Mouse (Mus musculus) heart, postnatal 4 days (tissue): ENCODE measurements around the gene Matn4. TPM values are rescaled to one million over a fixed set of nuclear protein-coding genes. Genes with fewer than 3 reads are reported as not detected.

Source experiments
- DNase-seq: peaks from one replicate; pipeline ENCODE4 v3.0.0; 2021
- total RNA-seq, 2 experiments: library from RNA; stranded (reverse); gene quantifications; 2 replicates each; pipeline ENCODE4 v1.2.3; 2021

Matn4 gene
- total RNA-seq, 2 experiments from 2014 or later = 1.8 TPM

DNA sequence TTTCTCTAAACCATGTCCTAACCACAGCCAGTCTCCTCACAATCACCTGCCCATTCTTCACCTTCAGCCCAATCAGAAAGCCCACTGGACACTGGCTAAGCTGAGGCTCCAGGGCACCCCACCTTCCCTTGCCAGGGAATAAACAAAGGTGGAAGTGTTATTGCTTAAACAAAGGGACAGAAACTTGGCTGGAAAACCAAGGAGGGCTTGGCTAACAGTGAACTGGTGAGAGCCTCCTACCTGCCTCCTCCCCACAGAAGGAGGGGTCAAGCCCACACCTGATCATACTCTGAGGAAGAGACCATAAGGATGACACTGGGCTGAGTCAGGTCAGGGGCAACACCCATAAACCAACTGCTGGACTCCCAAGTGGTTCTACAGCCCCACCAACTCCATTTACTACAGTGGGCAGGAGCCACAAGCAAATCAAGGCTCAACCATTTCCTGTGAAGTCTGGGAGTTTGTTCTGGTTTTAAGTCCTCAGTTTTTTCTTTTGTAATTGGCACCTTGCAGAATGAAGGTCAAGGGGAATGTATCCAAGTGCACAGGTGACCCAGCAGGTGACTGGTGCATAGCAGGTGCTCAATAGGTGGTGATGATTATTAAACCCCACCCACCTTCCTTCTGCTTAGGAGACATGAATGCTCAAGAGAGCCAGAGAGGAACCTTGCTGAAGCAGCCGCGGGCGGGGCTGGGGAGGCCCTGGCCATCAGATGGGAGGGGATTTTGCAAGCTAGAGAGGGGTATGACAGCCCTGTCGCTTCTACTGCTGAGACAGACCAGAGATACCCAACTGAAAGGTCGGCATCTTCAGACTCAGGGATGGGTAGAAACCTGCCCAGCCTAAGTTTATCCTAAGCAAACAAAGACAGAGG, 30.5 kb upstream of the Matn4 start:
- DNase-seq = no peak

DNA sequence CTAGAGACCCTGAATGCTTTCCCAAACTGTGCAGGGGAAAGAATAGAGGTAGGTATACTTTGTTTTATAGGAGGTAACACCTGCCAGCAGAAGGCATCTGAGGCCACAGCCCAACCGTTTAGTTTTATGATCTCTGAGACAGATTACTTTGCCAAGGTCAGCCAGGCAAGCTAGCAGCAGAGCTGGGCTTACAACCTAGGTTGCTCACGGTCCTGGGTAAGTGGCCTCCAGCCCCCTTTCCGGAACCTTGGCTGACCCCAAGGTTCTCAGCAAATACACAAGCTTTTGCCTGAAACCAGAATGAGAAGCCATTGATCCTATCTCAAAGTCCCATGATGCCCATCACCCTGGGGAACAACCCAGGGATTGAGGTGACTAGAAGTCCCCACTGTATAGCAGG, 29.7 kb upstream of the Matn4 start:
- DNase-seq = no peak

DNA sequence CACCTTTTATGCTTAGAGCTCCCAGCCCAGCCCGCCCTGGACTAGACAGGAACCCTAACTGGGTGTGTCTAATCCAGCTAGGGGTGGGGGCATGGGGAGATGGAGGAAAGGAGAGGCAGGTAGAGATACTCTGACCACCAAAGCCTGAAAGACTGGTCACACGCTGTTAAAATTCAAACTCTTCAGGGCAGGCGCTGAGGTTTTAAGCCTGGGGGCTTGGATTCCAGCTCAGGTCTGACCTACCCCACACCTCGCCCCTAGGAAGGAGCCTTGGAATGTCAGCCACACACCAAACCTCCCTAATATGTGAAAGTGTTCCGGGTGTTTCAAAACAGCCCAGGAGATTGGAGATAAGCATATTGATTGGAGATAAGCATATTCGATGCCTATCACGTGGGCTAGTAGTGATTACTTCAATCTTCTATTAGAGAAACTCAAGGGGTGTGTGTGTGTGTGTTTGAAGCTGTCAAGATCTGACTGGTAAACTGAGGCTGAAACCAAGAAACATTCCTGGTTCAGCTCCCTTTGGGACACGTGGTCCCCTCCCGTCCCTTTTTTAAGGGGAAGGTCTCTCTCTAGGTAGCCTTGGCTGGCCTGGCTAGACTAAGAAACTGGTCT, 28.4 kb upstream of the Matn4 start:
- no peak for DNase-seq

DNA sequence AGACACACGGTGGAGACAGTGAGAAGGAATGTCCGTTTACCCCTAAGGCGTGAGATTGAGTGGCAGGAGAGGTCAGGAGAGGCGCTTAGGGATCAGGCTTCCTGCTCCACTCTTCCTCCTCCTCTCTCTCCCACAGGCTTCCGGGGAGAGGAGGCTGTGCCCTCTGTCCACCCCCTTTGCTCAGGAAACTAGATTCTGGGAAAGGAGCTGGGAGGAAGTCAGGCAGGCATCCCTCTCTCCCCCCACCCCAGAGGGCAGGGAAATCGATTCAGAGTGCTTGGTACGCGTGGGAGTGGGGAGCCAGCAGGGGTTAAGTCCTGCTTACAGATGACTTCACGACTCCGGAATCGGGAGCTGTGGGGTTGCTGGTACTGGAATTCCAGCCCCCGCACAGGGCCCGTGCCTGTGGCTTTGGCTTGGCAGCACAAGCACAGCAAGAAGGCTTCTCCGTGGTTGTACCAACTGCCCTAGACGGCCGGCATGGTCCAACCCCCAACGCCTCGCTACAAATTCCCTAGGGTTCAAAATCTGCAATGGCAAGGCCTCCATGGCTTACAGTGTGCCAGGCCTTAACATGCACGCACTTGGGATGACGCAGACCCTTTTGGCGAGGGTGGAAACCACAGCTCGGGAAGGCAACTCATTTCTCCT, 27.7 kb upstream of the Matn4 start:
- peak; percentile 60 for DNase-seq

DNA sequence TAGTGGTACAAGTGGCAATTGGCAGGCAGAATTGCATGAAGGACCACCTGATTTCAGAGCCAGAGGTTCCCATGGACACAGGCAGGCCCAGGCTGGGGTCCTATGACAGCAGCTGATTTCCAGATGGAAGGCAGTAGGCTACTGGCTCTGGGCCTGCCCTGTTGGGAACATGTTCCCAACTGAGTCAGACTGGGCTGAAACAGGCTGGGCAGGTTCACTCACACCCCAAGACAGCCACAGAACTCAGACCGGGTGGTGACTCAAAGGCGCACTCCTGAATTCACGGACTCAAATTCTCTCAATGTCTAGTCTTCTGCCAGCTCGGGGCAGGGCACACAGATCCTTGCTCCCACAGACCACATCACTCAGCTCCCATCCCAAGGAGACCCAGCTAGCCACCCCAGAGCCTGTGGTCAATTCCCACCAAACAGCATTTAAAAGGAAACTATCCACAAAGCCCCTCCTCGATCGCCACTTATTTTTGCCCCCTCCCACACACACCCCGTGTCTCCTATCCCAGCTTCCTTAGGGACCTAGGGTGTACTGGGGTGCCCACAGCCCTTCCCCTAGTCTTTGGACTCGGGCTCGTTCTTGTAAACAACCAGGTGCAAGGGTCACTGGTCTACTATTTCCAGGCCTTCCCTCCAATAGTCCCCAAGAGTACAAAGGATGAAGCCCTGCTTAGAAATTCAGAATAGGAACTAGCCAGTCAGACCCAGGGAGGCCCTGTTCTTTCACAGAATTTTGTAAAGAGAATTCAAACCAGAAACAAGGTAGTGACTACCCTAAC, 26.9 kb upstream of the Matn4 start:
- no peak for DNase-seq

DNA sequence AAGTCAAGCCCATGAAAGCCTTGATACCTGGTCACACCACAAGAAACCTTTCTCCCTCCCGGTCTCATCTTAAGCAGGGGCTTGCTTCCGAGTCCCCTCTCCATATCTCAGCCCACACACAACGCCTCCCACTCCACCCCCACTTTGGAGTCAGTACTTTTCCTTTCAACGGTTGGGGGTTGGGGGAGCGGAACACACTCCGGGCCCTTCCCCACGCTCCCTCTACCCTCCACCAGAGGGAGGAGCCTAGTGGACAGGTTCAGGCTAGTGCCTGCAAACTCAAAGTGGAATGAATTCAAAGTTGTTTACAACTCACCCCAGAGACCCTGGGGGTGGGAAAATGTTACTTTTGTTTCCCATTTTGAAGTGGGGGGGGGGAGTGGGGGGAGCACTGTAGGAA, 25.7 kb upstream of the Matn4 start:
- DNase-seq = no peak

DNA sequence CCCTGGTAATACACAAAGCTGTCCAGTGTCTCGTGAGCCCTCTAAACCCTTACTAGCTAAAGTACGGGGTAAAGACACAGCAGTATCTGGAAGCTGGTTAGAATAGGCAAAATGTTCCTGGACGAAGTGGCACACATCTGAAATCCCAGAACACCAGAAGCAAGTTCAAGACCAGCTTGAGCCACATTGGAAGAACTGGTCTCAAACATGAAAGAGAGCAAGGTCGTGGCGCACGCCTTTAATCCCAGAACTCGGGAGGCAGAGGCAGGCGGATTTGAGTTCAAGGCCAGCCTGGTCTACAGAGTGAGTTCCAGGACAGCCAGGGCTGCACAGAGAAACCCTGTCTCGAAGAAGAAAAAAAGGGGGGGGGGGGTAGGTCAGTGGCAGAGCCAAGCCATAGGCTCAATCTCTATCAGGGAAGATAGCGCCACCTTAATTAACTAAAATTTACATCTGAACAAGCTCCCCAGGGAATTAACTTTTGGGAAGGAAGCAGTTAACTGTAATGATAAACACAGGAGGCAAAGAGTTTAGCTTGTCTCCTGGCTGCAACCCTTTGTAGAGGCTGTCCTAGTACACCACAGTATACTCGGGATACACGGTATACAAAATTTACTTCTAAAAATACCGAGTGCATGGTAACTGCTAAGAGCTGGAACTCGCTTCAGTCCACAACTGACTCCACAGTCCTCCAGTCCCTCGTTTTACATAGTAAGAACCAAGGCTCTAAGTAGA, 25.1 kb upstream of the Matn4 start:
- no peak for DNase-seq

DNA sequence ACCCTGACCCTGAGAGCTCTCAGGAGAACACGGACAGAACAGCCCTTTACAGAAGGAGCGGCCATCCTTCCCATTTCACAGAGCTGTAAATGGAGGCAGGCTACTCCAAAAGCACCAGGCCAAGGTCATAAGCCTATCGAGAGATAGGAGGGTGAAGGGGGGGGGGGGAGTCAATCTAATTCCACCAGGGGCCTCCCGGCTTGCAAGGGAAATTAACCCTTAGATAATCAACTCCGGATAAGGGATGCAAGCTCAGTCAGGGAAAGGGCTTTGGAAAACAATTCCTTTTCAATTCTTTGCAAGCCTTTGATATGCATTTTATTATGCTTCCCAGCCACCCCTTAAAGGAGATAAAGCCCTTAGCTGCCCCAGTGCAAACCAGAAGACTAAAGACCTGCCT, 23.5 kb upstream of the Matn4 start:
- DNase-seq = no peak

DNA sequence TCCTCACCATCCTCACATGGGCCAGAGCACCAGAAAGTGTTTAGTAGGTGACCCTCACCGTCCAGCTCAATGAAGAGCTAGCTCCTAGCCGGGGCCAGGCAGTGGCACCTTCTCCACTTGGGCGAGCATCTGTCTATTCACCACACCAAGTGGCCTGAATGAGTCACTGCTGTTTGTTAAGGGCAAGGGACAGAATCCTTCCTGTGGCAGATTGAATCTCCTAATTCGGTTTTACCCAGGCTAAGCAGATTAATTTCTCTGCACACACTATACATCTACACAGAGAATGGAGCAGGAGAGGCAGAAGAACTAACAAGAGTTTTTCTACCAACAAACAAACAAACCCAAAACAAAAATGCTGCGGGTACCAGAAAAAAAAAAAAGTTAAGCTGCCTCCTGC, 22.0 kb upstream of the Matn4 start:
- DNase-seq = no peak

DNA sequence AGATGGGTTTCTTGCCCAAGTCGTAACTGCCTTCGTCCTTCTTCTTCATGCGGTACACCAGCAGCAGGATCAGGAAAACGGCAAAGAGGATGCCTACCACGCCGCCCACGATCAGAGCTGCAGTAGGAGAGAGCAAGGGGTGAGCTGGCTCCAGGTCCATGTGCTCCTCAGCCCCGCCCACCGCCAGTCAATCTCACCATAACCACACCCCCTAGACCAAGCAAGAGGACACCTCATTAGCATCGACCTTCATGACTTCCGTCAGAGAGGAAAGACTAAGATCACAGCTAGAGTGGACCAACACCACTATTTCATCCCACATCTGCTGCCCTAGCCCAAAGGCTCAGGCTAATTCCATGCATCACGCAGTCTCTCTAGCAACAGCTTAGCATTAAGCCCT, 21.2 kb upstream of the Matn4 start:
- no peak for DNase-seq

DNA sequence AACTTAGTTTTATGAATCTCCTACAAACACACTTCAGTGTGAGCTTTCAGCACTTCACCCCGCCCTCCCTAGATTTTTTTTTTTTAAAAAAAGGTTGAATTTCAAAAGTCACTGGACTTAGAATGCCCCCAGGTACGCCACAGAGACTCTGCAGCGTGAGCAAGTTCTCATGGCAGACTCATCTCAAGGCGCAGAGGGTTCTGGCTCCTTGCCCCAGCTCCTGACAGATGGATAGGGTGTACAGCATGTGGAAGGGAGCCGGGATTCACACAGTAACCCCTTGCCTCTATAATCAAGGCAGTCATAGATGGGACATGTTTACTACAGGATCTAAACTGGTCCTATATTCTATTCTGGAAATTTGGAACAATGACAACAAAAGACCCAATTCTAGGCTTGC, 20.4 kb upstream of the Matn4 start:
- DNase-seq = no peak

DNA sequence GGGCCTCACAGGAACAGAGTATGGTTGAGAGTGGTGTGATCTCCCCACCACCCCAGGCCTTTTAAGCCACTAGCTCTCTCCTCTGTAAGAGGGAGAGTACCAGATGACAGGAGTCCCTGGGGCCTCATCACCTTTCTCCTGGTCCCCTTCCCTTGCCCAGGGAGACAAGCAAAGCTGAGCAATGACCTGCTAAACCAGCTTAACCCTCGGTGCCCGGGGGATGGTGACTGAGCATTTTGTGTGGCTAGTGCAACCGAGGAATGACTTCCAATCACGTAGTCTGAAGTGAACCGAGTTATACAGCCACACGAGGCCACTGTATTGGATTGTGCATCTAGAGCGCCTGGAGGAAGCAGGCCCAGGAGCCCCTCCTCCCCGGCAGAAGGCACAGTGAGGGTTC, 19.4 kb upstream of the Matn4 start:
- no peak for DNase-seq

DNA sequence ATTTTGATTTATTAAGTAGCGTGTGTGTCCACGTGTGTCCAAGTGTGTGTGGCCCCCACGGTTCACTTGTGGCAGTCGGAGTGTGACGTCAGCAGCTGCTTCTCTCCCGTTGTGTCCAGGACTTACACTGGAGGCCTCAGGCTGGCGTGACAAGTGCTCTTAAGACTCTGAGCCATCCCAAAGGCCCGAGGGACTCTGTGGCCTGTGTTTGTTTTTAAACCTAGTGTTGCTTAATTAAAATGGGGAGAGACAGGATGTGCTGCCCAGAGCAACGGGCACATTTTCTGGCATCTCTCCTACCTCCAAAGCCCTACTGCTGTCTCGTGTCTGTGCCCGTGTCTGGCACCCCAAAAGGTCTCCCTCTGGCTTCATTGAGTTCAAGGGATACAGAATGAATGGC, 18.5 kb upstream of the Matn4 start:
- no peak for DNase-seq

DNA sequence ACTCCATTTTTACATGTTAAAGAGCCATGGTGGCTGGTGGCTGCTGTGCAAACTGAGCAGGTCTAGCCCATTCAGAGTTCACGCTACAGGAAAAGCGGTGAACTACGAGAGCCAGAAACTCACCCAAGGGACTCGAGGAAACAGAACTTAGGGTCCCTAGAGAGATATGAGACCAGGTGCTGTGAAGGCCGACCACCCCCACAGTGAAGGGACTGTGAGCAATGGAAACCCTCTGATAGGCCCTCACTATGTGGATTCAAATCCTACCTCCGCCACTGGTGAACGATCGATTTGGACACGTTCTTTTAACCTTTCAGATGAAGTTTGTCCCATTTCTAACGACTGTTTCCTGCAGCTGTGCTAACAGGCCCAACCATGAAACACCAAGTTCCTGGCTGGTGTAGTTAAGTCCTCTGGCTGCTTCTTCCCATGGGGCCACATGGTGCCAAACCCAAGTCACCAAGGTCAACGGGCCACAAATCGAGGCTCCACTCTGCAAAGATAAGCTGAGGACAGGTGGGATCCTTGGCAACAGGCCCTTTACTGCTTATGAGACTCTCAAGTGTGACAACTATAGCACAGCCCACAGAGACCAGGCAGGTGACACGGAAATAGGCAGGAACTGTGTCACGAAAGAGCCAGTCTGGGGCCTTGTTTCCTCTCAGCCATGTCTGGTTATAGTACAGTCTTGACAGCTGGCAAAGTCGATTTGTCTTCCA, 17.9 kb upstream of the Matn4 start:
- no peak for DNase-seq

DNA sequence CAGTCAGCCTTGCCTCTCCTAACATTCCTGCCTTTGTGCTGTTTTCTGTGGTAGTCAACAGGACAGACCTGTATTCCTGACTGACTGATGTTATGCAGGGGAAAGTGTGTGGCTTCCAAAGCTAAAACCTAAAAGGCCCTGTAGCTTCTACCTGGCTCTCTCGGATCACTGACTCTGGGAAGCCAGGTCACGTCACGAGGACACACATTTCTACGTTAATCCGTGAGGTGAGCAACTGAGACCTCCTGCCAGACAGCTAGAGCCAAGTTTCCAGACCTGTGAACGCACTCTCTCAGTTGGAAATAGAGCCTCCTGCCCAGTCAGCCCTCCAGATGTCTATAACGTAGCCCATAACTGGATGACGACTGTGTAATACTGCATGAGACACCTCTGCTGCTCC, 17.0 kb upstream of the Matn4 start:
- DNase-seq = no peak

DNA sequence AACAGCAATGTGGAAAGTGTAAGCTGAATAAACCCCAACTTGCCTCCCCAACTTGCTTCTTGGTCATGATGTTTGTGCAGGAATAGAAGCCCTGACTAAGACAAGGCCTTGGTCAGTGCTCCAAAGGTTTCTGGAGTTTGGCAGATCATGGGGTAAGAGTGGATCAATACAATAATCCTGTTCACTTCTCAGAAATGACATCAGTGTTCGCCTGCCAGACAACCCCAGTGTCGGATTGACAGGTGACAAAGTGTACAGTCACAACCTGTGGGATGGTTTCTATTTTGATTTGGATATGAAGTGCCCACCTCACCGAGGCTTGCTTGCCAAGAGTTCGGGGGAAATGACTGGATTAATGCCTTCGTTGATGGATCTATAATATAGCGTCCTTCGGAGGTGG, 16.3 kb upstream of the Matn4 start:
- DNase-seq = no peak

DNA sequence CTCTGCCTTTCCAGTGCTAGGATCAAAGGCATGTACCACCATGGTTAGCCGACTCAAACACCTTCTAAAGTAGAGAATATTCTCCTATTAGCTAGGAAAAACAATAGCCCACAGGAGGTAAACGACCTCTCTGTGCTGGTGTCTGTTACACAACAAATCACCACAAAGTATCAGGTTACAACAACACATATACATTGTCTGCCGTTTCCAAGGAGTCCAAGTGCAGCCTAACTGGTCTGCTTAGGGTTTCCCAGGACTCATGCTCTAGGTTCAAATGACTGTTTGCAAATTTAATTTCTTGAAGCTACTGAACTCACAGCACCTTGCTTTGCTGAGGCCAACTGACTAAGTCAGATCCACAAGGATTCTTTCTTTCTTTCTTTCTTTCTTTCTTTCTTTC, 14.5 kb upstream of the Matn4 start:
- DNase-seq = no peak

DNA sequence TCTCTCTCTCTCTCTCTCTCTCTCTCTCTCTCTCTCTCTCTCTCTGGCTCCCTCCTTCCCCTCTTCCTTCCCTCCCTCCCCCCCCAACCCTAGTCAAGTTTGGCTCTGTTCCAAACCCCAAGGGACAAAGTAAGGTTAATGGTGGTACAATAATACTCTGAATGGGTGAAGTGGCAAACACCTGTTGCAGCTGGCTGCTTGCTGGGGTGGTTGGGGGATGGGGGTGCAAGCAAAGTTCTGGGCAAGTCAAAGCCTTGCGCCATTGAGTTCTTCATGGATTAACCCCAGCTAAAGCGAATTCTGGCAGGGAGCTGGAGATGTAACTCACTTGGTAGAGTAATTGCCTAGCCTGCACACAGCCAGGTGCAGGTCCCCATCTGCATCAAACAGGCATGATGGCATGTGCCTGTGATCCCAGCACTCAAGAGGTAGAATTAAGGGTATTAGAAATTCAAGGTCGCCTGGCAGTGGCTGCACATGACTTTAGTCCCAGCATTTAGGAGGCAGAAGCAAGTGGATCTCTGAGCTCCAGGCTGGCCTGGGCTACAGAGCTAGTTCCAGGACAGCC, 13.4 kb upstream of the Matn4 start:
- DNase-seq = no peak

DNA sequence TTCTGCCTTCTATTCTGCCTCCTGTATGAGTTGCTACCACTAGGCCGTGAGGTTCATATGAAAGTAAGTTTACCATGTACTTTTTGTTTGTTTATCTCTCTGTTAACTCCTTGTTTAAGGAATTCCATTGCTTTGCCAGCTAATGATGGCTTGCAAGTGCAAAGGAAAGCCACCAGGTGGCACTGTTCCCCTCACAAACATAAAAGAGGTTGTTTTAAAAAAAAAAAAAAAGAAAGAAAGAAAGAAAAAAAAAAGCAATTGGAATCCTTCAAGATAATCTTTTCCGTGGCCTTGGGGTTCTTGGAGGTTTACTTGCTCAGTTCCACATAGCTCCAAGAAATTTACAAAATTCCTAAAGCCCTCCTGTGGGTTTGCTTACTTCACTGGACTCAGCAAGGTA, 12.2 kb upstream of the Matn4 start:
- peak; percentile 55 for DNase-seq

DNA sequence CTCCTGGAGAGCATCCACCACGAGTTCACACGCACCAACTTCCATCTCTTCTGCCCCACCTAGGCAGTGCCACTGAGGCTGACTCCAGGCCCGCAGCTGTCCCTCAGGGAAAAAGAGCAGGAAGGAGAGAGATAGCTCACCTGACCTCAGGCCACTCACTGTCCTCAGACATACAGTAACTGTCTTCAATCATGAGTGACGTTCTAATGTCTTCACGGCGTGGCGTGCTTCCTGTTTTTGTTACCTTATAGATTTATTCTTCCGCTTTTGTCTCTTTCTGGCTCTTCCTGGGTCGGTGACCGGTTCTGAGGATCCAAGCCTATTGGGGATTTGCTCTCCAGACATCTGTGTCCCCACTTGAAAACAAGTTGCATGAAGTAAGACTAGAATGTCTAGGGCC, 9.6 kb upstream of the Matn4 start:
- DNase-seq = no peak

DNA sequence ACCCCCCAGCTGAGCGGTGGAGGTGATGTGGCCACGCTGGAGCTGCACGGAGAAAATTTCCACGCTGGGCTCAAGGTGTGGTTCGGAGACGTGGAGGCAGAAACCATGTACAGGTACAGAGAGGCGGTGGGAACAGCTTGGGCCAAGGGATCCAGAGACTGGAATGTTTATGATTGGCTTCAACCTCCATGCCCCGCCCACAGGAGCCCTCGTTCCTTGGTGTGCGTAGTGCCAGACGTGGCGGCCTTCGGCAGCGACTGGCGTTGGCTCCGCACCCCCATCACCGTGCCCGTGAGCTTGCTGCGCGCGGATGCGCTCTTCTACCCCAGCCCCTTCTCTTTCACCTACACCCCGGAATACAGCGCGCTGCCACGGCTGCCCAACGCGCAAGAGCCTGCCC, 9.2 kb upstream of the Matn4 start:
- DNase-seq = no peak
